Mouse (Mus musculus) hematopoietic stem cell, adult 5-6 weeks (primary cell): ENCODE data around the gene Sf3a2. TPM values are rescaled to one million over a fixed set of nuclear protein-coding genes. Genes with fewer than 3 reads are reported as not detected.
"Not testable (repeated sequence)": the region's sequence is repeated elsewhere in the genome, so short reads cannot be mapped to it uniquely, and the experiment has no call there.

Source experiments
- ATAC-seq, 2 experiments: fragments of 125-278 bp in 1 of 2; replicated peaks in 1 of 2; 2 replicates each; pipeline ENCODE4 v1.8.0; 2016 to 2017; ENCODE audit warnings: inconsistent platforms in 2 of 2, mild to moderate bottlenecking in 2 of 2, moderate number of reproducible peaks in 2 of 2, low read depth in 1 of 2, moderate TSS enrichment in 1 of 2; ENCODE audit not compliant: low FRiP score in 2 of 2, poor library complexity in 2 of 2, severe bottlenecking in 2 of 2, insufficient read depth in 1 of 2, low TSS enrichment in 1 of 2
- total RNA-seq: library from RNA; stranded (forward); fragments of 172-1452, 232-1000 nt; gene quantifications from 2 replicates; pipeline ENCODE4 v1.2.3, GENCODE M21; 2017

Gene Sf3a2
- total RNA-seq, 1 experiment from 2014 or later: 24.7 TPM

- ATAC-seq: not testable (repeated sequence)
Observed at GRCm38 (mm10) chr10:80828587-80828986, 30.6 kb downstream of the Sf3a2 start.

- ATAC-seq: no peak
Observed at GRCm38 (mm10) chr10:80829359-80830278, 31.6 kb downstream of the Sf3a2 start.

DNA sequence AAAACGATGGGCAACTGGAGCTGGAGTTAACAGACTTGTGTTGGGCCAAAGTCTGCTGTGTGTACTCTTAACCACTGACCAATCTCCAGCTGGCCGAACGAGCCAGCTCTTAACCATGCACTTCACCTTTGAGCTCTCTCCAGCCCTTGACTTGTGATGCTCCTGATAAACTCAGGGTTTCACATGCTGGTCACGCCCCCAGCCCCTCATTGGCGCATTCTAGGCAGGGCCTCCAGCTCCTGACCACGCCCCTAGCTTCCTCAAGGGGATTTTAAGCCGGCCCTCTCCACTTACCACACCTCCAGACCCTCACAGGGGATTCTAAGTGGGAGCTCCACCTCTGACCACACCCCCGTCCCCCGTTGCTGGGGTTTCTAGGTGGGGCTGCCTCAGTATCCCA is 33.1 kb downstream of the Sf3a2 start:
- peak; percentile 13 to 24; a peak in 2 of 4 replicates for ATAC-seq

- ATAC-seq: no peak
Observed at GRCm38 (mm10) chr10:80832818-80833217, 34.8 kb downstream of the Sf3a2 start.

DNA sequence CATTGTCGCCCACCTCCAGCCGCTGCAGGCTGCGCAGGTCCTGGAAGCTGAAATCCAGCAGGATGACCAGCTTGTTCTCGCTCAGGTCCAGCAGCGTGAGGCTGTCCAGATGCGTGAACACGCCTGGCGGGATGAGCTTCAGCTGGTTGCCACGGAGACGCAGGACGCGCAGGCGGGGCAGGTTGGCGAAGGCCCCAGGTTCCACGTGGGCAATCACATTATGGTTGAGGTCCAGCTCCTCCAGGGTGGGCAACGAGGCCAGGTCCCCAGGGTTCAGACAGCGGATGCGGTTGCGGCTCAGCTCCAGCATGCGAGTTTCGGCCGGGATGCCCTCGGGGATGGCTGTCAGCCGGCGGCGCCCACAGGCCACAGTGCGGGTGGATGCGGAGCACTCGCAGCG is 37.6 kb downstream of the Sf3a2 start:
- no peak for ATAC-seq

DNA sequence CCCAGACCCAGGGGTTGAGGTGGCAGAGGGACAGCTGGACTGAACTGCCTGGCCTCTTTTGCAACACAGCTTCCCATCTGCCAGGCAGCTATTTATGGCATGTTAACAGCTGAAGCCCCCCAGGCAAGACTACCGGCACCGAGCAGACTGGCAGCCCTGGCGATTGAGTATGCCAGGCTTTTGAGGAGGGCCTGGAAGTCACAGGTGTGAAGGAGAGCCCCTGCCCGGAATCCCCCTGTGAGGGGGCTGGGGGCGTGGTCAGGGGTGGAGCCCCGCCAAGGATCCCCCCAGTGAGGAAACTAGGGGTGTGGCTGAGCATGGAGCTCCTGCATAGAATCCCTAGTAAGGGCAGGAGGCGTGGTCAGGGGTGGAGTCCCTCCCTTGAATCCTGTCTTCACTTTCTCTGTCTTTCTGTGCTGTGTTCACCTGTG is 39.0 kb downstream of the Sf3a2 start:
- ATAC-seq: no peak

DNA sequence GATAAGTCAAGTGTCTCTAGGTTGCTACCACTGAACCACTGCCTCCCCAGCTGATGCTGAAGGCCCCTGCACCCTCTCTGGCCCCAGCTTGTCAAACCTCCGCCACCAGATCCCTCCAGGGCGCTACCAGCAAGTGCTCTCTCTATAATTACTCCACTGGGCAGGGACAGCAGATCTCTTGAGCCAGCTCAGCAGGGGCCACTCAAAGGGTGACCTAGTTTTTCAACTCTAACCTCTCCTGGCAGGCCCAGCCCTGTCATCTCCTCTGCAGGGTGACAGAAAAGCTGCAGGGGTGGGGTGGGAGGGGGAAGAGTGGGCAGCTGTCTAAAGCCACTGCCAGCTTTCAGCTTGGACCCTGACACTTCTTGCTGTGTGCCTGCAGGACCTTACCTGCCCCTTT is 39.8 kb downstream of the Sf3a2 start:
- ATAC-seq: no peak

- no peak for ATAC-seq
Observed at GRCm38 (mm10) chr10:80838346-80838912, 40.4 kb downstream of the Sf3a2 start.

DNA sequence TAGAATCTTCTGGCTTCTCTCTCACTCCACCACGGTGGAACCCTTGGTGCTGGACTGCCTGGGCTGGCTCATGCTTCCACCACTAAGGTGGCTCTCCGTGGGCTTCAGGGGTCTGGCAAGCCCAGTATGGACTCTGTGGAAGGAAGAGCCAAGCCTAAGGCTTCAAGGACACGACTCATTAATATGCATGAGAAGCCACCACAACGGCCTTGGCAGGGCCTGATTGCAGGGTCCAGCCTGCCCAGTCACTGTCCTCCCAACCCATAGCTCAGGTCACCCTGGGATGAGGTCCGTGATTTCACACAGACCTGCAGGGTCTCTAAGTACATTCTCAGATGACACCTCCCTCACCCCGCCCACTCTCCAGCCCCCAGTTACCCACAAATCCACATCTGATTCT is 41.9 kb downstream of the Sf3a2 start:
- no peak for ATAC-seq

- no peak for ATAC-seq
Observed at GRCm38 (mm10) chr10:80841685-80842084, 43.7 kb downstream of the Sf3a2 start.

- ATAC-seq: no peak
Observed at GRCm38 (mm10) chr10:80842334-80842733, 44.3 kb downstream of the Sf3a2 start.

GRCm38 (mm10) chr10:80843087-80843930 is 45.3 kb downstream of the Sf3a2 start:
- ATAC-seq: no peak

GRCm38 (mm10) chr10:80843931-80844547 is 46.0 kb downstream of the Sf3a2 start, which contains the start of gene Lingo3:
TSS of gene Lingo3 (minus strand) at chr10:80844039.
- no peak for ATAC-seq

DNA sequence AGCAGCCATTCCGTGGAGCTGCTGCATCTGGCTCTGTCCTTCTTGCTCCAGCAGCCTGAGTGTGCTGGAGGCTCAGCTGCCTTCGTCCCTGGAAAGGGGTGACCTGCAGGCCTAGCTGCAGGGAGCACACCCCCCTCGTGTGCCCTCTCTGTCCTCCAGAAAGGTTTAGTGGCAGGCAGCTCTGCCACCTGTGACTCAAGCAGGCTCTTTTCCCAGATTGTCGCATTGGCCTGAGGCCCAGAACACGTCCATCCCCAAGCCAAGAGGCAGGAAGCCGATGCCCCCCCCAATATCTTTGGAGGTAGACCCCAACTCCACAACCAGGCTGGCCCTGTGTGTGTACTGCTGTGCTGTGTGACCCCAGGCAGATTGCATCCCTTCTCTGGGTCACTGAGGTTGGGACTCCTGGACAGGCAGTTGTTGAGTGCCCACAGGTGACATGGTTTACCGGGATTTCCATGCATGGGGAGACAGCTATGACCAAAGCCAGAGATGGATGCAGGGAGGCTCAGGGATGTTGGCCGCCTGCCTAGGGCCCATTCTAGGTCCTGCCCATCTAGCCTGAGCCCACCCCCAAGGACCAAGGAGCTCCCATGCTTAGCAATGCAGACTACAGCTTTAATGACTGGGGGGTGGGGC is 47.2 kb downstream of the Sf3a2 start:
- no peak for ATAC-seq

DNA sequence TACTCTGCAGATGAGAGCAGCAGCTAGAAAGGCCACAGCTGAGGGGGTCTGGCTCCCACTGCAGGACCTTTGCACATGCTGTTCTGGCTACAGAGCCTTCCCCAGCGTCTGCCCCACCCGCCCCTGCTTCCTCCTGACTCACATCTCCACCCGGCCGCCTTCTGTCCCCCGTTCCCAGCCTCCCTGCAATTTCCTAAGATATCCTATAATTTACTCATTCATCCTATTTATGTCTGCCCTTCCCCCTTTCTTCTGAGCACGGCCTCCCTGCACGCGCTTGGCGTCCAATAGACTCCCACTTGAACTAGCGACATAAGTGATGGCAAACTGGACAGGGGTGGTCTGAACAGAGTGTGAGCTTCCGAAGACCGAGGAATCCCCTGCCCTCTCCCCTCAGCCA is 47.7 kb downstream of the Sf3a2 start:
- no peak for ATAC-seq

DNA sequence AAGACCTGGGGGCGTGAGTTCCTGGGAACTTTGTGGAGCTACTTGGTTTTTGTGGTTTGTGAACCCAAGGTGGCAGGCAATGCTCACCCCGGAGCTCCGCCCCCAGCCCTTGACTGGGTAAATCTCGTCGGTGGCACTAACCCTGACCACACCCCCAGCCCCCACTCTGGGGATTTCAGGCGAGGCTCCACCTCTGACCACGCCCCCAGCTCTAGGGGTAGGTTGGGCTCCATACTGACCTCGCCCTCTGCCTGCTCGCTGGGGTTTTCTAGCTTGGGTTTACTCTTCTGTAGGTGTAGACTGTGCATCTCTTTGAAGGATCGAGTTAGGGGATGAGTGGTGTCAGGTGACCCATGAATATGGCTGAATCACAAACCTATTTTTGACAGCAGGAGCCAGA is 50.6 kb downstream of the Sf3a2 start:
- ATAC-seq: peak; percentile 66 to 88
